Mouse (Mus musculus): Measurements from ENCODE around the gene Olfr741.

DNA sequence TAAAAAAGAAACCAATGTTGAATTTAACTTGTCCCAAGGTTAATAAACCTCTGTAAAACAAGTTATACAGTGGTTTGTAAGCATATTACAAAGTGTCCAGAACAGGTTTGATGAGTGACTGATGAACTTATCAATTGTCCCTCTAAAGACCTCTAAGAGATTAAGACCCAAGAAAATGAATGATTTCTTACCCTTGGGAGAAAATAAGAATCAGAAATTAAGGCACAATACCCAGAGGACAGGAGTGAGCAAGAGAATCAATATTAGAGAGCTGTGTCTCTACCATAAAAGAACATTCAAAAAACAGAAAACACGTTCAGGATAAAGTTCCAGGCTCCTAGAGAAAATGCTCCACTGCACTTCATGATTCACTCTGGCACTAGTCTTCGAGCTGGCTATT, 30.8 kb downstream of the Olfr741 start, which contains the start of gene Olfr742:
- TF ChIP-seq CTCF (IDR thresholded peaks at IDR 0.05; ENCODE audit: control insufficient read depth, insufficient read depth, low read length), result no peak
- TF ChIP-seq POLR2A (IDR thresholded peaks at IDR 0.05; ENCODE audit: borderline replicate concordance, control insufficient read depth, low read depth, low read length), result no peak
